Mouse (Mus musculus) MEL (cell line): ENCODE results near the gene Cemip. TPM values are rescaled to one million over a fixed set of nuclear protein-coding genes. Genes with fewer than 3 reads are reported as not detected.

Source experiments
- DNase-seq: peaks from one replicate; pipeline ENCODE4 v3.0.0; 2011; ENCODE audit warnings: low read depth, low spot score
- H3K27ac ChIP-seq: 2 replicates; pipeline ENCODE4 v1.5.1; 2012; ENCODE audit warnings: low read depth, mild to moderate bottlenecking, control low read depth, low read length, moderate library complexity; ENCODE audit not compliant: control insufficient read depth
- H3K27me3 ChIP-seq, 2 experiments: fragments of 150-350 bp in 1 of 2; sonication (generic) in 1 of 2; 2 replicates each; pipeline ENCODE4 v1.6.1; 2012; ENCODE audit warnings: low read length in 2 of 2, mild to moderate bottlenecking in 2 of 2, improper control_type of control experiment in 1 of 2, moderate library complexity in 1 of 2; ENCODE audit not compliant: insufficient read depth in 2 of 2, control insufficient read depth in 1 of 2
- H3K36me3 ChIP-seq, 2 experiments: 2 replicates each; pipeline ENCODE4 v1.6.1; 2012 to 2014; ENCODE audit warnings: low read length in 2 of 2, improper control_type of control experiment in 1 of 2, inconsistent platforms in 1 of 2, mild to moderate bottlenecking in 1 of 2; ENCODE audit not compliant: insufficient read depth in 2 of 2, control insufficient read depth in 1 of 2
- H3K4me1 ChIP-seq, 2 experiments: fragments of 150-350 bp in 1 of 2; sonication (generic) in 1 of 2; 2 replicates each; pipeline ENCODE4 v1.6.1; 2012; ENCODE audit warnings: low read length in 2 of 2, improper control_type of control experiment in 1 of 2, mild to moderate bottlenecking in 1 of 2; ENCODE audit not compliant: insufficient read depth in 2 of 2, control insufficient read depth in 1 of 2
- H3K4me3 ChIP-seq, 2 experiments: fragments of 150-350 bp in 1 of 2; sonication (generic) in 1 of 2; 2 replicates each; pipeline ENCODE4 v1.5.1; 2012; ENCODE audit warnings: low read depth in 2 of 2, low read length in 2 of 2, mild to moderate bottlenecking in 2 of 2, moderate library complexity in 2 of 2, control low read depth in 1 of 2, improper control_type of control experiment in 1 of 2; ENCODE audit not compliant: control insufficient read depth in 1 of 2, insufficient read depth in 1 of 2
- H3K79me2 ChIP-seq: 2 replicates; pipeline ENCODE4 v1.6.1; 2012; ENCODE audit warnings: mild to moderate bottlenecking, low read length, moderate library complexity; ENCODE audit not compliant: control insufficient read depth, poor library complexity, insufficient read depth
- H3K9ac ChIP-seq: 2 replicates; pipeline ENCODE4 v1.6.1; 2012; ENCODE audit warnings: low read depth, mild to moderate bottlenecking, control low read depth, low read length, moderate library complexity; ENCODE audit not compliant: control insufficient read depth, poor library complexity, severe bottlenecking
- H3K9me3 ChIP-seq: fragments of 150-350 bp; sonication (generic); replicated peaks from 2 replicates; pipeline ENCODE4 v1.6.1; 2012; ENCODE audit warnings: mild to moderate bottlenecking, low read length, improper control_type of control experiment, moderate library complexity; ENCODE audit not compliant: insufficient read depth
- CHD1 ChIP-seq: IDR thresholded peaks from 2 replicates; pipeline ENCODE4 v1.6.1; 2012; ENCODE audit warnings: low read depth, mild to moderate bottlenecking, inconsistent platforms, low read length, improper control_type of control experiment
- CTCF ChIP-seq, 3 experiments: IDR thresholded peaks in 2 of 3; conservative IDR thresholded peaks in 1 of 3; 2 replicates each; pipeline ENCODE4 v1.5.1; 2011 to 2012; ENCODE audit warnings: low read length in 3 of 3, low read depth in 2 of 3, mild to moderate bottlenecking in 2 of 3, improper control_type of control experiment in 1 of 3, inconsistent platforms in 1 of 3, mixed read lengths in 1 of 3, moderate library complexity in 1 of 3; ENCODE audit not compliant: control insufficient read depth in 1 of 3, insufficient read depth in 1 of 3, poor library complexity in 1 of 3, severe bottlenecking in 1 of 3
- E2F4 ChIP-seq: IDR thresholded peaks from 2 replicates; pipeline ENCODE4 v1.6.1; 2011; ENCODE audit warnings: low read depth, low read length, improper control_type of control experiment, borderline replicate concordance
- EP300 ChIP-seq, 2 experiments: IDR thresholded peaks; 2 replicates each; pipeline ENCODE4 v1.6.1; 2011; ENCODE audit warnings: improper control_type of control experiment in 2 of 2, low read length in 2 of 2, low read depth in 1 of 2, mild to moderate bottlenecking in 1 of 2
- ETS1 ChIP-seq: IDR thresholded peaks from 2 replicates; pipeline ENCODE4 v1.6.1; 2012; ENCODE audit warnings: low read depth, mild to moderate bottlenecking, inconsistent platforms, low read length, improper control_type of control experiment, moderate library complexity
- KAT2A ChIP-seq: conservative IDR thresholded peaks from 2 replicates; pipeline ENCODE4 v1.6.1; 2012; ENCODE audit warnings: low read depth, low read length, improper control_type of control experiment, inconsistent platforms
- MAX ChIP-seq: IDR thresholded peaks from 2 replicates; pipeline ENCODE4 v1.6.1; 2011; ENCODE audit warnings: low read length, improper control_type of control experiment
- MAZ ChIP-seq: IDR thresholded peaks from 2 replicates; pipeline ENCODE4 v1.6.1; 2012; ENCODE audit warnings: low read depth, mild to moderate bottlenecking, inconsistent platforms, low read length, improper control_type of control experiment
- MYB ChIP-seq: IDR thresholded peaks from 2 replicates; pipeline ENCODE4 v1.6.1; 2011; ENCODE audit warnings: mild to moderate bottlenecking, low read depth, low read length, improper control_type of control experiment
- MYC ChIP-seq: IDR thresholded peaks from 2 replicates; pipeline ENCODE4 v1.6.1; 2011; ENCODE audit warnings: low read depth, mild to moderate bottlenecking, low read length, improper control_type of control experiment, moderate library complexity
- POLR2A ChIP-seq, 2 experiments: IDR thresholded peaks; 2 replicates each; pipeline ENCODE4 v1.6.1; 2011 to 2012; ENCODE audit warnings: low read length in 2 of 2, mild to moderate bottlenecking in 2 of 2, control low read depth in 1 of 2, improper control_type of control experiment in 1 of 2, low read depth in 1 of 2, moderate library complexity in 1 of 2; ENCODE audit not compliant: control insufficient read depth in 1 of 2, insufficient read depth in 1 of 2, poor library complexity in 1 of 2
- POLR2AphosphoS5 ChIP-seq: IDR thresholded peaks from 2 replicates; pipeline ENCODE4 v1.6.1; 2012; ENCODE audit warnings: low read depth, borderline replicate concordance, mild to moderate bottlenecking, inconsistent platforms, low read length, moderate library complexity, mixed read lengths
- RAD21 ChIP-seq: IDR thresholded peaks from 2 replicates; pipeline ENCODE4 v1.6.1; 2011; ENCODE audit warnings: mild to moderate bottlenecking, low read depth, low read length, improper control_type of control experiment
- RCOR1 ChIP-seq: IDR thresholded peaks from 2 replicates; pipeline ENCODE4 v1.6.1; 2012; ENCODE audit warnings: low read depth, mild to moderate bottlenecking, inconsistent platforms, low read length, improper control_type of control experiment
- SIN3A ChIP-seq: IDR thresholded peaks from 2 replicates; pipeline ENCODE4 v1.6.1; 2012; ENCODE audit warnings: low read length, improper control_type of control experiment, inconsistent platforms
- SMC3 ChIP-seq: IDR thresholded peaks from 2 replicates; pipeline ENCODE4 v1.6.1; 2011; ENCODE audit warnings: low read depth, low read length, improper control_type of control experiment
- TAL1 ChIP-seq: IDR thresholded peaks from 2 replicates; pipeline ENCODE4 v1.6.1; 2012; ENCODE audit warnings: mild to moderate bottlenecking, inconsistent platforms, low read length, moderate library complexity, mixed read lengths
- TBP ChIP-seq: IDR thresholded peaks from 2 replicates; pipeline ENCODE4 v1.8.0; 2011; ENCODE audit warnings: low read depth, low read length, improper control_type of control experiment
- TCF12 ChIP-seq: IDR thresholded peaks from 2 replicates; pipeline ENCODE4 v1.6.1; 2014; ENCODE audit warnings: low read depth, mild to moderate bottlenecking, inconsistent platforms, low read length, improper control_type of control experiment, moderate library complexity
- UBTF ChIP-seq: IDR thresholded peaks from 2 replicates; pipeline ENCODE4 v1.6.1; 2012; ENCODE audit warnings: low read depth, mild to moderate bottlenecking, inconsistent platforms, low read length, improper control_type of control experiment, moderate library complexity, borderline replicate concordance; ENCODE audit not compliant: insufficient read depth
- ZKSCAN1 ChIP-seq: IDR thresholded peaks from 2 replicates; pipeline ENCODE4 v1.6.1; 2012; ENCODE audit warnings: low read depth, mild to moderate bottlenecking, inconsistent platforms, low read length, improper control_type of control experiment, moderate library complexity
- polyA plus RNA-seq, 2 experiments: library from polyadenylated mRNA; stranded (reverse) in 1 of 2; unstranded in 1 of 2; fragments of >175 nt in 1 of 2; fragments of >200 nt in 1 of 2; gene quantifications; 2 replicates each; pipeline versions ENCODE4 v1.2.1 to v1.2.4; 2012; ENCODE audit warnings: low replicate concordance in 2 of 2, low read depth in 1 of 2; ENCODE audit not compliant: insufficient read length in 2 of 2, insufficient read depth in 1 of 2, missing spikeins in 1 of 2
- total RNA-seq: library from RNA; depleted of rRNA; stranded (reverse); fragments of 300-350 nt; gene quantifications from 2 replicates; pipeline ENCODE4 v1.2.3, GENCODE M21; 2012

The Cemip gene
- total and polyA plus RNA-seq, 3 experiments, result not detected

- H3K36me3 ChIP-seq, result no peaks in the 10 kb centered on the region
- no peaks in the 10 kb centered on the region for H3K9me3 ChIP-seq
- H3K4me1 ChIP-seq, result no peaks in the 10 kb centered on the region
- H3K27me3 ChIP-seq, result no peaks in the 10 kb centered on the region
- DNase-seq, result no peak
- H3K4me3 ChIP-seq, result no peak overlapping the region
- TF ChIP-seq MYB, result no peak
- no peak for TF ChIP-seq TBP
- no peak for TF ChIP-seq MAX
- TF ChIP-seq POLR2AphosphoS5, result no peak
- TF ChIP-seq RCOR1, result no peak
- TF ChIP-seq SMC3, result no peak
- no peak for TF ChIP-seq CHD1
- no peak for TF ChIP-seq POLR2A (IDR thresholded peaks at IDR 0.05; ENCODE audit: control insufficient read depth in 1 of 2, insufficient read depth in 1 of 2, low read depth in 1 of 2, low read length in 2 of 2, poor library complexity in 1 of 2)
- no peak for TF ChIP-seq RAD21
- no peak for TF ChIP-seq CTCF (IDR thresholded peaks at IDR 0.05 in 2 of 3, conservative IDR thresholded peaks at IDR 0.05 in 1 of 3; ENCODE audit: control insufficient read depth in 1 of 3, insufficient read depth in 1 of 3, low read depth in 2 of 3, low read length in 3 of 3, poor library complexity in 1 of 3, severe bottlenecking in 1 of 3)
- TF ChIP-seq SIN3A, result no peak
- TF ChIP-seq E2F4, result no peak
- no peak for TF ChIP-seq TCF12
- no peak for TF ChIP-seq UBTF
- TF ChIP-seq, all 39 proteins: peak for 0
- Histone ChIP-seq H3K9ac (no peak overlapping the region), H3K79me2 (no peaks in the 10 kb centered on the region), H3K27ac (no peak overlapping the region)
Measured at GRCm38 (mm10) chr7:83965181-83965580, 121.1 kb downstream of the Cemip start.

DNA sequence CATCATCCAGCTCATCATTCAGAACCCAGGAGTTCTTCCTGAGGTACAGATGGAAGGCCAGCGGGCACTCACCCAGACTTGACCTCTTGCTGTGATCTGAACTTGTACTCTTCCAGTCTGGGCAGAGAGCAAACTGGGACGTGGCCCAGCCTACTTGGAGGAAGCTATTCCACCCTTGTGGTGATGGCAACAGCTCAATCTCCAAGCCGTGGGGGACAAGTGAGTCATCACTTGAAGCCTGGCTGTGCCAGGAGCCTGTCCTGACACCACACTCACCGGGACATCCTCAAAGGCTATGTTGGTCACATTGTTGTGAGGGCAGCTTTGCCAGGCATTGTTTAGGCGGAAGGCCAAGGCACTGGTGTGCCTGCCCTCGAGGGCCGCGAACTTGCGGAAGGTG, 133.8 kb downstream of the Cemip start:
- no peaks in the 10 kb centered on the region for H3K36me3 ChIP-seq
- H3K9me3 ChIP-seq, result no peaks in the 10 kb centered on the region
- DNase-seq, result no peak
- H3K9ac ChIP-seq, result no peak overlapping the region
- H3K27ac ChIP-seq, result no peak overlapping the region
- H3K4me1 ChIP-seq, result no peaks in the 10 kb centered on the region
- TF ChIP-seq RAD21 (no peak), SIN3A (no peak), POLR2AphosphoS5 (no peak), UBTF (no peak), EP300 (IDR thresholded peaks at IDR 0.05; ENCODE audit: low read depth in 1 of 2, low read length in 2 of 2) (no peak), MYC (no peak), ETS1 (no peak), TCF12 (no peak), KAT2A (no peak), TAL1 (no peak), MAZ (no peak), TBP (no peak), ZKSCAN1 (no peak)
- no peaks in the 10 kb centered on the region for H3K79me2 ChIP-seq
- no peaks in the 10 kb centered on the region for H3K27me3 ChIP-seq
- H3K4me3 ChIP-seq, result no peak overlapping the region
